Mouse (Mus musculus): ENCODE measurements around the gene Gm44596. TPM values are rescaled to one million over a fixed set of nuclear protein-coding genes. Genes with fewer than 3 reads are reported as not detected.
"Not testable (repeated sequence)": the region's sequence is repeated elsewhere in the genome, so short reads cannot be mapped to it uniquely, and the experiment has no call there.

Gene Gm44596
- polyA plus RNA-seq, 1 experiment: not detected

GRCm38 (mm10) chr6:128376371-128377085 is 1.2 kb downstream of the Gm44596 start:
- Histone ChIP-seq H3K27ac (ENCODE audit: insufficient read depth, low read length) (no peak overlapping the region), H3K4me3 (ENCODE audit: extremely low read depth, insufficient read depth, insufficient read length) (no peak overlapping the region), H3K27me3 (ENCODE audit: control insufficient read depth, insufficient read depth, low read length) (no peaks in the 10 kb centered on the region), H3K4me1 (ENCODE audit: control insufficient read depth, insufficient read depth, insufficient read length) (peaks cover 7% of the 10 kb centered on the region; the same call in 1 of the 2 replicates), H3K36me3 (ENCODE audit: control insufficient read depth, insufficient read depth, low read length) (peaks cover 8% of the 10 kb centered on the region)
- WGBS: 95% methylated on average over 17 of the region's 17 CpGs
- TF ChIP-seq CTCF (IDR thresholded peaks at IDR 0.05; ENCODE audit: extremely low read depth, insufficient read depth, insufficient read length, insufficient replicate concordance) (no peak), POLR2A (IDR thresholded peaks at IDR 0.05; ENCODE audit: low read depth, low read length) (no peak)
- DNase-seq (ENCODE audit: low read depth in 1 of 2, low spot score in 2 of 2): no peak

- Histone ChIP-seq H3K36me3 (ENCODE audit: control insufficient read depth, insufficient read depth, low read length) (no peaks in the 10 kb centered on the region), H3K27ac (ENCODE audit: insufficient read depth, low read length) (no peak overlapping the region), H3K27me3 (ENCODE audit: control insufficient read depth, insufficient read depth, low read length) (no peaks in the 10 kb centered on the region), H3K4me3 (ENCODE audit: extremely low read depth, insufficient read depth, insufficient read length) (no peak overlapping the region), H3K4me1 (ENCODE audit: control insufficient read depth, insufficient read depth, insufficient read length) (peaks cover 14% of the 10 kb centered on the region; the same call in 1 of the 2 replicates)
- no peak for TF ChIP-seq CTCF (IDR thresholded peaks at IDR 0.05; ENCODE audit: extremely low read depth, insufficient read depth, insufficient read length, insufficient replicate concordance)
- no peak for TF ChIP-seq POLR2A (IDR thresholded peaks at IDR 0.05; ENCODE audit: low read depth, low read length)
- no peak for DNase-seq (ENCODE audit: low read depth in 1 of 2, low spot score in 2 of 2)
- WGBS: 67% methylated on average over 16 of the region's 16 CpGs
Observed at GRCm38 (mm10) chr6:128379636-128380035, 4.3 kb downstream of the Gm44596 start.

- not testable (repeated sequence) for H3K36me3 ChIP-seq (ENCODE audit: control insufficient read depth, insufficient read depth, low read length); H3K4me3 ChIP-seq (ENCODE audit: extremely low read depth, insufficient read depth, insufficient read length); DNase-seq (ENCODE audit: low read depth in 1 of 2, low spot score in 2 of 2); H3K27ac ChIP-seq (ENCODE audit: insufficient read depth, low read length); H3K27me3 ChIP-seq (ENCODE audit: control insufficient read depth, insufficient read depth, low read length)
- 11% methylated on average over 1 of the region's 1 CpGs for WGBS
- peaks cover 14% of the 10 kb centered on the region; the same call in 1 of the 2 replicates for H3K4me1 ChIP-seq (ENCODE audit: control insufficient read depth, insufficient read depth, insufficient read length)
Observed at GRCm38 (mm10) chr6:128380594-128381167, 5.4 kb downstream of the Gm44596 start.

GRCm38 (mm10) chr6:128381254-128381653 is 6.0 kb downstream of the Gm44596 start:
- H3K27me3 ChIP-seq (ENCODE audit: control insufficient read depth, insufficient read depth, low read length): no peaks in the 10 kb centered on the region
- TF ChIP-seq CTCF (IDR thresholded peaks at IDR 0.05; ENCODE audit: extremely low read depth, insufficient read depth, insufficient read length, insufficient replicate concordance): no peak
- TF ChIP-seq POLR2A (IDR thresholded peaks at IDR 0.05; ENCODE audit: low read depth, low read length): no peak
- H3K27ac ChIP-seq (ENCODE audit: insufficient read depth, low read length): no peak overlapping the region
- H3K4me1 ChIP-seq (ENCODE audit: control insufficient read depth, insufficient read depth, insufficient read length): peaks cover 14% of the 10 kb centered on the region; the same call in 1 of the 2 replicates
- DNase-seq (ENCODE audit: low read depth in 1 of 2, low spot score in 2 of 2): no peak
- no peak overlapping the region for H3K4me3 ChIP-seq (ENCODE audit: extremely low read depth, insufficient read depth, insufficient read length)
- no peaks in the 10 kb centered on the region for H3K36me3 ChIP-seq (ENCODE audit: control insufficient read depth, insufficient read depth, low read length)
- WGBS: 42% methylated on average over 3 of the region's 3 CpGs

- peak; percentile 46 to 72 for DNase-seq (ENCODE audit: low read depth in 1 of 2, low spot score in 2 of 2)
- 0 out of 2 replicates have a peak overlapping the region, but pooled peaks have one; percentile 47 for H3K27ac ChIP-seq (ENCODE audit: insufficient read depth, low read length)
- 15% methylated on average over 7 of the region's 7 CpGs for WGBS
- H3K27me3 ChIP-seq (ENCODE audit: control insufficient read depth, insufficient read depth, low read length): no peaks in the 10 kb centered on the region
- H3K4me3 ChIP-seq (ENCODE audit: extremely low read depth, insufficient read depth, insufficient read length): no peak overlapping the region
- H3K36me3 ChIP-seq (ENCODE audit: control insufficient read depth, insufficient read depth, low read length): no peaks in the 10 kb centered on the region
- peaks cover 14% of the 10 kb centered on the region; the same call in 1 of the 2 replicates for H3K4me1 ChIP-seq (ENCODE audit: control insufficient read depth, insufficient read depth, insufficient read length)
- TF ChIP-seq CTCF (IDR thresholded peaks at IDR 0.05; ENCODE audit: extremely low read depth, insufficient read depth, insufficient read length, insufficient replicate concordance): no peak
- no peak for TF ChIP-seq POLR2A (IDR thresholded peaks at IDR 0.05; ENCODE audit: low read depth, low read length)
Observed at GRCm38 (mm10) chr6:128383752-128384151, 8.4 kb downstream of the Gm44596 start.

GRCm38 (mm10) chr6:128385026-128385425 is 9.7 kb downstream of the Gm44596 start:
- Histone ChIP-seq H3K4me1 (ENCODE audit: control insufficient read depth, insufficient read depth, insufficient read length) (peaks cover 9% of the 10 kb centered on the region; the same call in 1 of the 2 replicates), H3K36me3 (ENCODE audit: control insufficient read depth, insufficient read depth, low read length) (no peaks in the 10 kb centered on the region), H3K27me3 (ENCODE audit: control insufficient read depth, insufficient read depth, low read length) (no peaks in the 10 kb centered on the region), H3K4me3 (ENCODE audit: extremely low read depth, insufficient read depth, insufficient read length) (no peak overlapping the region), H3K27ac (ENCODE audit: insufficient read depth, low read length) (no peak overlapping the region)
- no peak for DNase-seq (ENCODE audit: low read depth in 1 of 2, low spot score in 2 of 2)
- 90% methylated on average over 1 of the region's 1 CpGs for WGBS
- no peak for TF ChIP-seq POLR2A (IDR thresholded peaks at IDR 0.05; ENCODE audit: low read depth, low read length)
- TF ChIP-seq CTCF (IDR thresholded peaks at IDR 0.05; ENCODE audit: extremely low read depth, insufficient read depth, insufficient read length, insufficient replicate concordance): no peak

- DNase-seq (ENCODE audit: low read depth in 1 of 2, low spot score in 2 of 2): no peak
- no peaks in the 10 kb centered on the region for H3K4me1 ChIP-seq (ENCODE audit: control insufficient read depth, insufficient read depth, insufficient read length)
- WGBS: 89% methylated on average over 1 of the region's 1 CpGs
- H3K4me3 ChIP-seq (ENCODE audit: extremely low read depth, insufficient read depth, insufficient read length): no peak overlapping the region
- H3K27me3 ChIP-seq (ENCODE audit: control insufficient read depth, insufficient read depth, low read length): no peaks in the 10 kb centered on the region
- no peak overlapping the region for H3K27ac ChIP-seq (ENCODE audit: insufficient read depth, low read length)
- TF ChIP-seq CTCF (IDR thresholded peaks at IDR 0.05; ENCODE audit: extremely low read depth, insufficient read depth, insufficient read length, insufficient replicate concordance): no peak
- no peaks in the 10 kb centered on the region for H3K36me3 ChIP-seq (ENCODE audit: control insufficient read depth, insufficient read depth, low read length)
Observed at GRCm38 (mm10) chr6:128389185-128389584, 13.9 kb downstream of the Gm44596 start.

Measured in spleen, adult 2 months (tissue).